Mouse (Mus musculus) large intestine, adult 2 months (tissue): ENCODE data around the gene Pkd1l1. TPM values are rescaled to one million over a fixed set of nuclear protein-coding genes. Genes with fewer than 3 reads are reported as not detected.

Experiments used
- DNase-seq: peaks from one replicate; pipeline ENCODE4 v3.0.0-alpha.2; 2012; ENCODE audit warnings: low read depth, low spot score
- WGBS: fragments of 180-500 bp; shearing (Covaris S2); methylation state at CpG from one replicate; pipeline ENCODE4 v1.1.7; 2018; 5-methylcytosine and 5-hydroxymethylcytosine counted together
- polyA plus RNA-seq: library from polyadenylated mRNA; depleted of rRNA; stranded (reverse); fragments of >200 nt; gene quantifications from 2 replicates; pipeline ENCODE4 v1.2.3, GENCODE M21; 2012; rRNA removed

Gene Pkd1l1
- polyA plus RNA-seq: 0.01 and 0.14 TPM in 2 replicates

DNA sequence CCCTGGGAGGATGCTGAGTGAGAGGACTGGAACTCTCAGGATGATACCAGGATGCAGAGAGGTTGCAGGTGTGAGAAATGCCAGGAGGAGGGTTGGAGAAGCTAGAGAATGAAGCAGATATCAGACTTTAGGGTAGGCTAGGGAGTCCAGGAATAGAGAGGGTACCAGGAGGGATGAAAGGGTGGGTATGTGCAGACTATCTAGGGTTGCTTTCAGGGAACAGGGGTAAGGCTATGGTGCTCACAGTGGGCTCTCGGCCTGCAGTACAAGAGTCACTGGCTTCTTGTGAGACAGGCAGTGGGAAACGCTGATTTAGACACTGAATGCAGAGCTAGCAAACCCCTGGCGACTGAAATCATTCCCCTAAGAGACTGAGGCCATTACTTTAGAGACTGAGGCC lies at the start of gene Pkd1l1:
Pkd1l1 (minus strand) TSS at position 101 of the 400 bp plus-strand sequence.
- DNase-seq: no peak

DNA sequence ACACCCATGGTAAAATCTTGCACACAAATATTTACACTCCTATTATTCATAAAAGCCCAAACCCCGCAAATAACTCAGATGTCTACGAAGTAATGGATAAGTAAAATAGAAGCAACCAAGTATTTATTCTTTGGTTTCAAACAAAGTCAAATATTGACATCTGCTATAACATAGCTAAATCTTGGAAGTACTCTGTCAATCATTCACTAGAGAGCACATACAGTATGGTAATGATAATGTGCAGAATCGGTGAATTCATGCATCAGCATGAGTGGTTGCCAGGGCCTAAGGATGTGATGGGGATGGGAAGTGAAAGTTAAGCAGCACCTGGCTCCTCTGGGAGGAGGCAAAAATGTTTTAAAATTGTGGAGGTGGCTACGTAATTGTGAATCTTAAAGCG lies 47.1 kb upstream of the Pkd1l1 start:
- no peak for DNase-seq
- WGBS: 40% methylated on average over 5 of the region's 5 CpGs

More for the DNA sequence above, at the start of gene Pkd1l1:
- WGBS: 84% methylated on average over 3 of the region's 3 CpGs

DNA sequence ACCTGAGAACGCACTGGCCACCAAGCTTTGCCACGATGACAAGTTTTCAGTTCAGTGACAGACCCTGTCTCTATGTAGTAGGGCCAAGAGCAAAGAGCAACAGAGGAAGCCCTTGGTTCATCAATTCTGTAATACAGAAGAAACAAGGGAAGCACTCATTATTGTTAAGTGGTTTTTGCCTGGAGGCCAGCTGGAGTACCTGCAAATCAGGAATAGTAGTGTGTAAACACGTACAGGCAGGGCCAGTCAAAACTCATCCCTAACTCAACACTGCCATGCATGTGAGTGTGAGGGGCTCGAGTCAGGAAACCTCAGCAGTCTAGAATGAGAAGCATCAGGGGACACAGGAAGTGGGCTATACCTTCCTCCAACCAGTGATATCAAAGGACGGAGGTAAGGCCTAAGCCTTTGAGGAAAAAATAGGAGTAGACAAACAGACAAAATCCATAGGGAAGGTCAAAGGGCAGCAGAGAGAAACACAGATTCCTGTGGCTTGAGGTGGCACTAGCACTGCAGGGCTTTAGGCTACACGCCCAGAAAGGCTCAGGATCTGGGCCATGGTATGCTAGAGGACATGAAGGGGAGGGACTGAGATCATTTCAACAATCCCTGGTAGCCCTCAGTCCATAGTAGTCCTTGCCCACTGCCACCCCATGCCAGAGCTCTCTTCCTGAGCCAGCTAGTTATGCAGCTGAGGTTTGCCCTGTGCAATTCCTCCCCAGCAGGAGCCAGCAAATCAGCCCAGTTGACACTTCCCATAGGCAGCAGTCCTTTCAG lies 45.6 kb upstream of the Pkd1l1 start:
- 69% methylated on average over 6 of the region's 6 CpGs for WGBS
- DNase-seq: no peak

DNA sequence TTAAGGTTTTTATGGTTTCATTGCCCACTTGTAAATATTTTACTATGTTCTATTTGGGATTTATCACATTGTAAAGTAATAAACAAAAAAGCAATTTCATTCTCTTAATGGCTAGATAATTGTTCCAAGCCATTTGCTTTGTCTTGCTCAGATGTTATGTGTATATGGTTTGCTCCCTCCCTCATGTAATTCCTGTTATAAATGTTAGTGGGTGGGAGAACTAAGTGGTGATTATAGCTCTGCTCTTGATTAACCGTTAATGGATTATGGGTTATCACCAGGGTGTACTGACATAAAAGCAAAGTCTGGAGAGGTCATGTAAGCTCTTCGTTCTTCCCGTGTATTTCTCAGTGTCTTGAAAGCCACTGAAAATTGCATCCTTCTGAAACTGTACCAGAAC lies 41.7 kb upstream of the Pkd1l1 start:
- WGBS: 29% methylated on average over 3 of the region's 3 CpGs
- DNase-seq: peak; percentile 7

DNA sequence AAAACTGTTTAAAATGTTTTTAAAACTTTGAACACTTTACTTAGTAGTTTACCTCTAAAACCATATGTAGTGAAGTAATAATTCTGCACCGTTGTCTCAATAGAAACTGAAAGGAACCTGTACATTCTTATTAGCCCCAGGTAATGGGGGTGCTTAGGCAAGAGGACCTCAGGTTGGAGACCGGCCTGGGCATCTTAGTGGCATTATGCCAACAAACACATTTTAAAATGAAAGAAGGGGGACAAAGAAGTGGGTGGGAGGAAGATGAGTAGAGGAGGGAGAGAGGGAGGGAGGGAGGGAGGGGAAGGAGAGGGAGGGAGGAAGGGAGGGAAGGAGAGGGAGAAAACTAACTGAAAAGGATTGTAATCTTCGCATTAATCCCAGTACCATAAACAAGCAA lies 38.3 kb upstream of the Pkd1l1 start:
- WGBS: under 1% methylated on average over 3 of the region's 3 CpGs
- DNase-seq: no peak

DNA sequence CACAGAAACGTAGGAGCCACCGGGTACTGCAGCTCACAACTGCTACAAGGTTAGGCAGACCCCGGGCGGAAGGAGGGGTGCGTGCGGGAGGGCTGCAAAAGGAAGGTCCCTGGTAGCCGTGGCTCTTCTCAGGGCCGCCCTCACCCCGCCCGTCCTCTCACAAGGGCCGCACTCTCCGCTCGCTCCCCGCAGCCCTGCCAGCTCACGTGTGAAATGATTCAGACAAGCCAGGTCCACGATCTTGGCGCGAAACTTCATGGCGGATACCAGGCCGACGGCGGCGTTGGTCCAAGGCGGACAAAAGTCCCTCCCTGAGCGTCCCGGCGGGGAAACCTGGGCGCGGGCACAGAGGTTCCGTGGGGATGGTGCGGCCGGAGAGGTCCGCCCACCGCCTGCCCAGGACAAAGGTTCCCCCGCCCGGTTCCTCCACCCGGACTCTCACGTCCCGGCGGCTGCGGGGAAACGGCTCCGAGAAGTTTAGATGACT lies 37.8 kb upstream of the Pkd1l1 start, which contains the start of gene Hus1:
Hus1 (minus strand) TSS at position 339 of the 487 bp plus-strand sequence.
- WGBS: under 1% methylated on average over 43 of the region's 43 CpGs
- DNase-seq: peak; percentile 67

DNA sequence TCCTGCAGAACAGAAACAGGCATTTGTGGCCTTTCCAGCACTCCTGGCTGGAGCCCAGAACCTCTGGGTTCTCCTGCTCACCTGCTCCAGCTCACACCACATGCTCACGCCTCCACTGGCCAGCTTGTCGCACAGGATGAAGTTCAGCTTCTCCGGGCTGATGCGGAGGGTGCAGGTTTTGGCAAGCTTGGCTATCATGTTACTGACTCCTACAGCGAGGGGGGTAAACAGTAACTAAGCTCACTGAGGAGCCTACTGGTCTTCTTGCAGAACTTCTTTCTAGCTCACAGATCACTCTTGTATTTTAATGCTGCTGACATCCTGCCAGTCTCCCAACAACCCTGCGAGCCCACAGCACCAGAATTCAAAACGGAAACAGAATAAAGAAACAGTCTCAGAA lies 37.4 kb upstream of the Pkd1l1 start:
- DNase-seq: peak; percentile 7
- under 1% methylated on average over 7 of the region's 7 CpGs for WGBS

DNA sequence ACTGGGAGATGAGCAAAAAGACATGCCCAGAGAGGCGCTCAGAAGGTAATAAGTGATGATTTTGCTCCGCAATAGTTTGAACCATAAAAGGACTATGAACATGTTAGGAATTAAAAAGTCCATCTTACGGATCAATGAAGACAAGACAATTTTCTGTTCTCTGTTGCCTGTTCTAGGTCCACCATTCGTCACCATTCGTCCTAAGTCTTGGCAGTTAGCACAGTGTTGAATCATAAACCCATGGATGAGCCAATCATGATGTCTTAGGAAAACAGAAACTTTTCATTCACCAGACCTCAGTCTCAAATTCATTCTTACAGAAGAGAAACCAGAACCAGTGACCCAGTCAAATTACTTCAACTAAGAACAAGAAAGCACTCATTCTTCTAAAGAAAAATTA lies 35.7 kb upstream of the Pkd1l1 start:
- 93% methylated on average over 5 of the region's 5 CpGs for WGBS
- DNase-seq: no peak

DNA sequence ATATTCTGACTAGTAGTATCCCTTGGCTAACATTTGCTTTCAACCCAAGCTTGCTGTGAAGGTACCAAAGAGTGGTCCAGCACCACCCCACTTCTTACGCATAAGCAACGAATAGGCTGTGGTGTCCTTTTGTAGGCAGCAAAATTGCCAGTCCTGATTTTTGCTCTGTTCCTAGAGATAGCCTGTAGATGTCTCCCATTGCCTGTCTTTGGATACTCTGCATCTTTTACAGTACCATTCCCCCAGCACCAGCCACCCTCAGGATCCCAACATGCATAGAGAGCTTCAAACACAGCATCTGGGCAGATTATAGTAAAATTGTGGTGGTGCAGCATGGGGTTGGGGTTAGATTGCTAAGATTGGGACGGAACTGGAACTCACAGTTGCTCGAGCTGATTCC lies 15.0 kb upstream of the Pkd1l1 start:
- WGBS: 87% methylated on average over 4 of the region's 4 CpGs

DNA sequence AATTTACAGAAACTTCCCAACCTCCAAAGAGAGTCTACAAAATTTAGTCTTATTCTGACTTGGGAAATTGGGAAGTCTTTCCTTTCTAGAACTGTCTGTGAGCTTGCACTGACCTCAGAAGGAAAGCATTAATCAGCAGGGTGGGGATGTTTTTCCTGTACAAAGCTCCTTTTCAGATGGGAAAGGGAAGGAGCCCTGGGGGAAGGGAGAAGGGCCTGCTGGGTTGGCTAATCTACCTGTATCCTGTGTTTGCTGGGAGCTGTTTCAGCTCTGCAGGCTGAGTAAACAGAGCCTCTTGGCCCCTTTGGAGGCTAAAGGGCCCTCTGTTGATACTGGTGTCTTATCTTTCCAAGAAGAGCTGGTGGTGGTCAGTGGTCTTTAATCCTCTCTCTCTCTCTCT lies 13.0 kb upstream of the Pkd1l1 start:
- DNase-seq: no peak

More for the DNA sequence above, 15.0 kb upstream of the Pkd1l1 start:
- DNase-seq: no peak

DNA sequence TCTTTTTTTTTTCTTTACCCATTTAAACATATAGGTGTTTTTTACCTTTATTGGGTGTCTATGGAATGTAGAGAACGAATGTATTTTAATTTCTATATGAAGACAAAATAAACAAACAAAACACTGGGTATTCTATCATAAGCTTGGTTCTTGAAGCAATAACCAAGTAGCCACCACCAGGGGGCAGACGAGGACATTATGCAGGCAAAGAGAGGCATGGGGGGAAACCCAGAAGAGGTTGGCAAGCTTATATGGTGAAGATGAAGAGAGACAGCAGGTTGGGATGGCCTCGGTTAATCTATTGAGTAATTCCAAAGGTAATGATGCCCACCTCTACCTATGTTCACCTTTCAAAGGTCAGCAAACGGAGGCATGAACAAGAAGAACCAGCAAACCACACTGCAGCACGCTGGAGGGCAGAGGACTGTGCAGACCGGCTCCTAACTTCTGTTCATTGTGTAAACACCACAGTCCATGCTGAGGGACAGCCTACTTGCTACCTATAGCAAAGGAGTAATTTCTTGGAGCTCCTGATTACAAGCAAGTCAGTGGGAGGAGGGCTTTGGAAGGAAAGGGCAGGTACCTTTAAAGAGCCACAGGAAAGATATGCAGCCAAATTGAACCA lies 10.3 kb upstream of the Pkd1l1 start:
- peak; percentile 35 for DNase-seq
- WGBS: 23% methylated on average over 6 of the region's 6 CpGs

DNA sequence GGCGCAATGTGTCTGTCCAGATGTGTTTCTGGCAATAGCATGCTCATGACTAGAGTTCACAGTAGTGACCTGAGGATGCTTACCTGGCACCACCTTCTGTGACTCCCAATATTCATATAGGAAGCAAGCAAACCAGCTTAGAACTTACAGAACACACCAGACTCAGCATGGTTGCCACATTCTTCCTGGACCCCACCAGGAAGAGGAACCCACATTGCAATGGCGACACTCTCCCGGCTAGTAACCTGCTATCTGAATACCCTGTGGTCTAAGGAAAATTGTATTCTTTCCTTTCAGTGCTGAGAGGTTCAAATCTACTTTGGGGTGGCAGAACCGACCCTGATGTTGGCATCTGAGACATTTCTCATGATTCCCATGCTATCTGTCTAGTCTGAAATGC lies 5.1 kb upstream of the Pkd1l1 start:
- 76% methylated on average over 4 of the region's 4 CpGs for WGBS
- DNase-seq: no peak

DNA sequence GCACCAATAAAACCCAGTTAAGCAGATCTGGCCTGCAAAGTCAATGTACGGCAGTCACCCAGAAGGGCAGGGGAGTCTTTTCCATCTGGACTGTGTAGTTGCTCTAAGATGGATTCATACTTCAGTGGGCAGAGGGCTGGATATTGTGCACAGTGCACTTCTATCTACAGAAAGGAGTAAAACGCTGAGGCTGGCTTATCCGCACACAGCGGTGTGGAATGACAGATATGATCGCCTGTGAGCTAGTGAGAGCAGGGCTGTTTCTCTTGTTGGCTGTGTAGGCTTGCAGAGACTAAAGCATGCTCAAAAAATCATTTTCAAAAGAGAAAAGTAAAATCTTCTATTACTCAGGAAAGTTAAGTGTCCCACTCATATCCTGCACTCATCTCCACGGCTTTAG lies 973 bp downstream of the Pkd1l1 start:
- DNase-seq: no peak
- 82% methylated on average over 6 of the region's 6 CpGs for WGBS

DNA sequence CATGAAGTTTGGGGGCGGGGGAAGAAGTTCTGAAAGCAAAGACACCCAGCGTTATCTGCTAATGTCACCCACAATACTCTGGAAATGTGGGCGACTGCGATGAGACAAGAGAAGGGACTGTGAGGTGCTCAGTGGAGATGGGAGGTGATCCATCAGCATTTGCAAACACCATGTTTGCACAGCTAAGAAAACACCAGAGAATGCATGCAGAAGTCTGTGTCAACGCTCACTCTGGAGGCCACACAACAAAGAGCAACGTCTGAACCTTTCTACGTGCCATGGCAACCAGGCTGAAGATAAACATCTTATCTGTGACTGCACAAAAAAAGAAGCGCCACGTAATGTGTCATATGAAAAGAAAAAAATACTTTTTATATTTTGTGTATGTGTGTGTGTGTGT lies 2.6 kb downstream of the Pkd1l1 start:
- 41% methylated on average over 9 of the region's 9 CpGs for WGBS
- no peak for DNase-seq

DNA sequence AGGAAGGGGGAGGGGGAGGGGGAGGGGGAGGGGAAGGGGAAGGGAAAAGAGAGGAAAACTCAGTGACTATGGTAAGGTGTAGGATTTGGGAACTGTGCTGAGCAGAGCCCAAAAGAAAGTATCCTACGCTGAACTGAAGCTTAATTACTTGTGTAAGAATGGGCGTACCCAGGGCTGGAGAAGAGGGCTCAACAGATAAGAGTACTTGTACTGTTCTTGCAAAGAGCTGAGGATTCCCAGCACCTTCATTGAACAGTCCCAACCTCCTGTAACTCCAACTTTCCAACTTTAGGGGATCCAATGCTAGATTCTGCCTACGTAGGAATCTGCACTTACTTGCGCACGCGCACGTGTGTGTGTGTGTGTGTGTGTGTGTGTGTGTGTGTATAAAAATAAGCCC lies 5.0 kb downstream of the Pkd1l1 start:
- WGBS: 93% methylated on average over 7 of the region's 7 CpGs
- DNase-seq: no peak

DNA sequence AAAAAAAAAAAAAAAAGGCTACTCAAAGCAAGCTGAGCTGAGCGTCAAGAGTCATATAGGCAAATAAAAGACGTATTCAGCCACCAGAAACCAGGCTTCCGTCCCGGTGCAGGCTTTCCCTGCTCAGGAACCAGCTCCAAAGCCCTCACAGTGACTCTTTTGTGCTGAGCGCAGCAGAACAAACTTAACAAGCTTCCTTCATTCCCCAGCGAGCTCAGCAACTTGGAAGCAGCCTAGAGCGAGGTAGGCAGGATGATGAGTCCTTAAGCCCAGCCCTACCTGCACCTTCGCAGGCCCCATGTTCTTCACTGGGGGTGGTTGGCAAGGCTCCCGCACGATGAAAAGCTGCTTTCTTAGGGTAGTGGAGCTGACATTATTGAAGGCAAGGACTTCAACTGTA lies 14.5 kb downstream of the Pkd1l1 start:
- 50% methylated on average over 10 of the region's 10 CpGs for WGBS
- DNase-seq: no peak

DNA sequence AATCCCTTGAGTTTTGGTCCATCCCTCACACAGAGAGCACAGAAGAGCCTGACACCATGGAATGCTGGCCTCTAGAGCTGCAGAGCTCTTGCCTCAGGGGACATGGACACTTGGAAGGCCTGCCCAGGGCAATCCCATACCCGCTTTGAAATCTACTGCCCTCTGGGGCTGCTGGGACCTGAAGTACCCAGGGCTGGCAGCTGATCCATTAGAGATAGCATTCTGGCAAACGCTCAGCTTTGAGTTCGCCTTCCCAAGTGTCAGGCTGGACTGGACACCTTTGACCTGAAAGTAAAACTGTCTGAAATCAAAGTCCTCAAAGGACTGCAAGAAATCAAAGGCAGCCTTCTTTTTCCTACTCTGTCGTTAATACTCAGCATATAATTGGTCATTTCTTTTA lies 15.0 kb downstream of the Pkd1l1 start:
- no peak for DNase-seq
- 50% methylated on average over 4 of the region's 4 CpGs for WGBS

DNA sequence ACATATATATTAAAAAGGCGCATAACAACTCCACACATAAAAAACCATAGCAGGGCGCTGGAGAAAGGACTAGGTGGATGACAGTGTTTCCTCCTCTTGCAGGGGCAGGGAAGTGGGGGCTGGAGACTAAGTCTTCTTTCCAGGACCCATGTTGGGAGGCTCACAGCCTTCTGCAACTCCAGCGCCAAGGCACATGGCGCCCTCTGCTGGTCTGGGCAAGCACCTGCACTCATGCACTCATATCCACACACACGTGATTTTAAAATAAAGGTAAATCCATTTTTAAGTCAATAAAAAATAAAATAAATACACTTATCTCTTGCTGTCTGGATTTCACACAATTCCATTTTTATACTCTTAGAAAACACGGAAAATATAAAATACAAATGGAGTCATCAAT lies 16.0 kb downstream of the Pkd1l1 start:
- DNase-seq: no peak
- 69% methylated on average over 6 of the region's 6 CpGs for WGBS

DNA sequence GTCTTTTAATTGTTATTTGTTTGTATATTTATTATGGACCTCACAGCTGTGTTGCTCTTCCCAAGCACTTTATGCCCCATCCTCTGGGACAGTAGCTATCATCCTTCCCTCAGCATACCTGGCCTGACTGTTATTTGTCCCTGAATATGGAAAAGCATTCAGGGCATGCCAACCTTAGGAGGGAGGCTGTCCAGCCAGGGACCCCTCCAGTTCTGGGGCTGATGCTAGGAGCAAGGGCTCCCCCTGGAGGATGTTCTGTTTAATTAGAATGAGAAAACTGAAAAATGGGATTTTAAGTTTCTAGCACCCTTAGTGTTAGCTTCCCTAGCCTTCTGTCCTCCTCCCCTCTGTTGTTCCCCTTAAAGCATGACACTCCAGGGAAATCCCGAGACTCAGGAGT lies 17.4 kb downstream of the Pkd1l1 start:
- no peak for DNase-seq
- WGBS: 10% methylated on average over 1 of the region's 1 CpGs

DNA sequence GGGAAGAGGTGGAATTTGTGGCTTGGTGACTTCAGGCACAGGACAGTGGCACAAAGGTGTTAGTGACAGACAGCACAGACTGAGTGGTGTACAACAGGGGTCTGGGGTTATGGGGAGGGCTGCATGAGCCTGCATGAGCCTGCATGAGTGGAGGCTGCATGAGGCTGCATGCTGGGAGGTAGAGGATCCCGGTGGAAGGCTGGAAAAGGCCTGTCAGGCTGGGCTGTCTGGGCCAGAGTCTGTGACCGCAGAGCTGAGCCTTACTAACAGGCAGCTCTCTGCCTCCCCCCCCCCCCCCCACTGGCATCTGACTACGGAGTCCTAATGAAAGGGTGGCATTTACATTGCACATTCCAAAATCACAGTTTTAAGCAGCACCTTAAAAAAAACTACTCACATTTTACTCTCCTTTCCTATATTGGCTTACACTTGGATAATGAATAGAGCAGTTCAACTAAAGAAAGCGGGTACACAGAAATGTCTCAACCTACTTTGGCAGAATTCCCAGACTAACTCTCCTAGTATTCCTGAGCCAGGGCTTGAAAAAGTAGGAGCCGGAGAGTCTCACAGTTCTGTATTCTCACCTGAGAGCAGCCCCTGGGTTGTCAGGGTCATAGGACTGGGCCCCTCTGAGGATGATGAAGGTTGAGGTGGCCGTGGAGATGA lies 23.2 kb downstream of the Pkd1l1 start:
- 56% methylated on average over 6 of the region's 6 CpGs for WGBS
- no peak for DNase-seq

DNA sequence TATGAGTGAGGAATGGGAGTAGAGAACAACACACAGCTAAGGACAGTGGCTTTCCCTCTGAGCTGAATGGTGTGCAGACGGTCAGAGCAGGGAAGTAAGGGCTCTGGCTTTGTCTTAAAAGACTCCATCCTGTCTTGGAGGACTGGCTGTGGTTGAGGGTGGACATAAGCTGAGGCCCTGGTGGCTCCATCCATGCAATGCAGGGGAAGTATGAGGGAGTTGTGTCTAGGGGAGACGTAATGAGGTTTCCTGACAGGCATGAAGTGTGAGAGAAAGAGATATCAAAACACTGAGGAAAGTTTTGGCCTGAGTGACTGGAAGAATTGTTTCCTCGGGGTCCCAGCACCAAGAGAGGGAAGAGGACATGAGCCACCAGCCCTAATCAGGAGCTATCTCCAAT lies 24.2 kb downstream of the Pkd1l1 start:
- no peak for DNase-seq
- 79% methylated on average over 3 of the region's 3 CpGs for WGBS
